Mouse (Mus musculus) heart, postnatal 0 days (tissue): ENCODE data around the gene Stx7.
"Not testable (repeated sequence)": the region's sequence is repeated elsewhere in the genome, so short reads cannot be mapped to it uniquely, and the experiment has no call there.

Experiments
- CTCF ChIP-seq: IDR thresholded peaks from 2 replicates; pipeline ENCODE4 v1.5.1; 2016; ENCODE audit warnings: antibody characterized with exemption, control low read depth, low read depth
- EP300 ChIP-seq: IDR thresholded peaks from 2 replicates; pipeline ENCODE4 v1.6.1; 2016; ENCODE audit warnings: antibody characterized with exemption, low read depth

- TF ChIP-seq CTCF, EP300: not testable (repeated sequence)
Observed at GRCm38 (mm10) chr10:24103299-24103698, 45.8 kb upstream of the Stx7 start.
